Mouse (Mus musculus): ENCODE measurements around the gene Gpbar1. TPM values are rescaled to one million over a fixed set of nuclear protein-coding genes. Genes with fewer than 3 reads are reported as not detected.
"Not testable (repeated sequence)": the region's sequence is repeated elsewhere in the genome, so short reads cannot be mapped to it uniquely, and the experiment has no call there.

Gpbar1 gene
- total RNA-seq, 2 experiments from 2014 or later = not detected

DNA sequence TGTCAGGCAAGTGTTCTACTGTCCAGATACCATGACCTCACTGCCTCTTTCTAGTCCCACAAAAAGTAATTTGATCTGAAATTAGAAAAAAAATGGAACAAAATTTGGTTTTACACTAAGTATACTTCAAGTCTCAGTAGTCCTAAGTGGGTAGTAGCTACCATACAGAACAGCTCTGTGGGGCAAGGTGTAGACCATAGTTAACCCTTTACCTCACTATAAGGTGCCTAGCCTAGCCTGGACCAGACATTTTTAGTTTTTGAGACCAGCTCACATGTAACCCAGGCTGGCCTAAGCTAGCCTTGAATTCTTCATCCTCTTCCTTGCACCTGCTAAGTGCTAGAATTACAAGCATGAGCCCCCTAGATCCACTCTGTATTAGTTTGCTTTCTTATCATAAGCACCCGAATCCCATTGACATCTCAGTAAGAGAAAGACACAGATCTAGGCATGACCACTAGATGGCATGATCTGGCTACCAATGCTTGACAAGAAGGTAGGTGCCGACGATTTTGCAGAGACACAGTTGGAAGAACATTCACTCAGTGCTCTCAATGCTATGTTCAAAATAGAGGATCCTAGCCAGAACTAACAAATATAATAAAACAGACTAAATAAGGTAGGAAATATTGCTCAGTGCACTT is 34.8 kb downstream of the Gpbar1 start:
- peak; percentile 83 for ATAC-seq (replicated peaks; ENCODE audit: poor library complexity, severe bottlenecking)

DNA sequence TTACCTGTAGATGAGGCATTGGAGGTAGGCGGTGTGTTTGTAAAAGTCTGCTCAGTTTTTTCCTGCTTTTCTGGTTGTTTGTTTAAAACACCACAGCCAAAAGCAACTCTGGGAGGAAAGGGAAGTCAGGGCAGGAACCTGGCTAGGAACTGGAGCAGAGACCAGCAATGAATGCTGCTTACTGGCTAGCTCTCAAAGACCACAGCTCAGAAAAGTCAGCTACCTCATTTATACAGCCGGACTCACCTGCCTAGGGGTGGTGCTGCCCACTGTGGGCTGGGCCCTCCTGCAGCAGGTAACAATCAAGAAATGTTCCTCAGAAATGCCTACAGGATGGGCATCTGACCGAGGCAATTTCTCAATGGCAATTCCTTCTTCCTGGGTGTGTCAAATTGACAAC is 36.4 kb downstream of the Gpbar1 start:
- no peak for ATAC-seq (replicated peaks; ENCODE audit: poor library complexity, severe bottlenecking)

DNA sequence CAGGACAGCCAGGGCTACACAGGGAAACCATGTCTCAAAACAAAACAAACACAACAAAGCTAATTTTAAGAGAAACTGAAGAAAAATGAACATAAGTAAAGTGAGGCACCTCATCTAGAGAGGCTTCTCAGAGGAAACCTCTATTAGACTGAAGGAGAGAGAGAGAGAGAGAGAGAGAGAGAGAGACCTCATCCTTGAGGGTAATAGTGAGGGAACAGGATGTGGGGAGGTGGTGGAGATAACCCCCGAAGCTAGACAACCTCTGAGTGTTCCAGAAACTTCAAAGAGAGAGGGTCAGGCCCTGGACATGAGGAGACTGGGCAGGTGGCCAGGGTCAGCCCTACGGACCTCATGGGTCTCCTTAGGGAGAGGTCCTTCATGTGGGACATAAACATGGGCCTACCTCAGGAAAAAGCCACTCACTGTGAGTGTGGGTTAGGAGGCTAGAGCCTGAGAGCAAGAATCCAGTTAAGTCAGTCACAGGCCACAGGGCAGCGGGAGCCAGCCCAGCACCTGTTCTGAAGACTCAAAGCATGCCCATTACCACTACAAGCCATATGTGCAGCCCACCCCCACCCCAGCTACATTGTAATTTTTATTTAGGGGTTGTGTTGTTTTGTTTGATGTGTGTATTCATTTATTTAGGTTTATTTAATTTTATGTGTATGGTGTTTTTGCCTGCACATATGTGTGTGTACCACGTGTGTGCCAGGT is 37.9 kb downstream of the Gpbar1 start:
- no peak for ATAC-seq (replicated peaks; ENCODE audit: poor library complexity, severe bottlenecking)

DNA sequence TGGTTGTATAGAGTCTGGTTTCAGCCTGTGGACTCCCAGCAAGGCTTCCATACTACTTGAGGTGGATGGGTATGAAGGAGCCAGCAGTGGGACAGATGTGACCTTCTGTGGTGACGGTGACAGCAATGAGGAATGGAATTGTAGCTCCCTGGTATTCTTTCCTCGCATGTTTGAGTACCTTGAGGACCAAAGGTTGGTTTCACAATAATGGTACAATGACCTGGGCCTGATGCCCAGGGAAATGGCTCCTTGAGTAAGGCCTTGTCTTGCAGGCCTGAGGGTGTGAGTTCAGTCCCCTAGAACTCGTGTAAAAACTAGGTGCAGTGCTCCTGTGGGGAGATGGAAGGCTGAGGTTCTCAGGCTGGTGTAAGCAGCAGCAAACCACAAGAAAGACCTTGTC is 40.4 kb downstream of the Gpbar1 start:
- no peak for ATAC-seq (replicated peaks; ENCODE audit: poor library complexity, severe bottlenecking)

DNA sequence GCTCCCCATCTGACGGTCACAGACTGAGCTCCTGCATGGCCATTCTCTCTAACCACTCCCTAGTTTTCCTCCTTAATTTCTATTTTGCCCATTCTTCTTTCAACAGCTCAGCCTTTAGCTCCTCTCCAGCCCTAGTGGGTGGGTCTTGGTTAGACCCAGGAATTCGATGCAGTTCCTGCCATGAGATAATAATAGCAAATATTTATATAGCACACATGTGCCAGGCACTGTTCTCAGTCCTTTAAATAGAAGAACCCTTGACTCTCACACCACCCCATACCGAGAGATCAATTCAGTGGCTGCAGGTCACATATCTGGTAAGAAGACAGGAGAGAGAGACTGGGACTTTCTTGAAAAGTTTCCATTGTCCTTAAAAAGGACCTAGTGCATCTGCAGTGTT is 43.0 kb downstream of the Gpbar1 start:
- ATAC-seq (replicated peaks; ENCODE audit: poor library complexity, severe bottlenecking) = no peak

DNA sequence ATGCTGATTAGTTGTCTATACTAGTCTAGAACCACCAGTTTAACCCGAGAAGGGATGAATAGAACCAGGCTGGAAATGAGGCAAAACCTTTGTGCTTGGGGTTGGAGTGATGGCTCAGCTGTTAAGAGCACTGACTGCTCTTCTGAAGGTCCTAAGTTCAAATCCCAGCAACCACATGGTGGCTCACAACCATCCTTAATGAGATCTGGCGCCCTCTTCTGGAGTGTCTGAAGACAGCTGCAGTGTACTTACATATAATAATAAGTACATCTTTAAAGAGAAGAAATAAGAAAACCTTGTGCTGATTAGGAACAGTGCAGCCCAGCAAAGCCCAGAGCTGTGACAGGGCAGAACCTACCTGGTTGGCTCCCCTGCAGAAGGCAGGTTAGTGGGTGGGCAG is 48.6 kb downstream of the Gpbar1 start:
- not testable (repeated sequence) for ATAC-seq (replicated peaks; ENCODE audit: poor library complexity, severe bottlenecking)

Other genes starting within 250 kb of the Gpbar1 start
- gene Tns1, start 154.1 kb upstream of the Gpbar1 start, total RNA-seq (2014; fragmentation: Nextera tagmentation) = 10.9 and 29.0 TPM in 2 replicates
- 3.0 and 4.7 TPM in 2 replicates for gene Tns1, start 154.1 kb upstream of the Gpbar1 start, total RNA-seq (2017)
- gene Rufy4, start 153.0 kb upstream of the Gpbar1 start, total RNA-seq (2014; fragmentation: Nextera tagmentation) = 1.4 and 2.0 TPM in 2 replicates
- gene Rufy4, start 153.0 kb upstream of the Gpbar1 start, total RNA-seq (2017) = 0.30 TPM in 1 of 2 replicates, not detected in the other
- gene Cxcr2, start 124.6 kb upstream of the Gpbar1 start, total RNA-seq (2014; fragmentation: Nextera tagmentation) = 7.9 and 8.7 TPM in 2 replicates
- gene Cxcr2, start 124.6 kb upstream of the Gpbar1 start, total RNA-seq (2017) = 9.4 and 10.3 TPM in 2 replicates
- gene Cxcr1, start 83.9 kb upstream of the Gpbar1 start, total RNA-seq (2014; fragmentation: Nextera tagmentation) = not detected in 2 replicates
- not detected in 2 replicates for gene Cxcr1, start 83.9 kb upstream of the Gpbar1 start, total RNA-seq (2017)
- gene Arpc2, start 42.5 kb upstream of the Gpbar1 start, total RNA-seq (2014; fragmentation: Nextera tagmentation) = 573 and 588 TPM in 2 replicates
- 434 and 584 TPM in 2 replicates for gene Arpc2, start 42.5 kb upstream of the Gpbar1 start, total RNA-seq (2017)
- gene Aamp, start 6.2 kb downstream of the Gpbar1 start, total RNA-seq (2014; fragmentation: Nextera tagmentation) = 100 and 106 TPM in 2 replicates
- 98.8 and 140 TPM in 2 replicates for gene Aamp, start 6.2 kb downstream of the Gpbar1 start, total RNA-seq (2017)
- gene Pnkd, start 6.4 kb downstream of the Gpbar1 start, total RNA-seq (2014; fragmentation: Nextera tagmentation) = 28.7 and 49.8 TPM in 2 replicates
- 9.0 and 14.1 TPM in 2 replicates for gene Pnkd, start 6.4 kb downstream of the Gpbar1 start, total RNA-seq (2017)
- gene Tmbim1, start 27.1 kb downstream of the Gpbar1 start, total RNA-seq (2014; fragmentation: Nextera tagmentation) = 21.9 and 24.6 TPM in 2 replicates
- gene Tmbim1, start 27.1 kb downstream of the Gpbar1 start, total RNA-seq (2017) = 13.8 and 15.0 TPM in 2 replicates
- 1.9 TPM in 1 of 2 replicates, not detected in the other for gene Catip, start 83.6 kb downstream of the Gpbar1 start, total RNA-seq (2014; fragmentation: Nextera tagmentation)
- not detected in 2 replicates for gene Catip, start 83.6 kb downstream of the Gpbar1 start, total RNA-seq (2017)
- 0.38 and 0.49 TPM in 2 replicates for gene Slc11a1, start 96.6 kb downstream of the Gpbar1 start, total RNA-seq (2014; fragmentation: Nextera tagmentation)
- 0.26 and 0.69 TPM in 2 replicates for gene Slc11a1, start 96.6 kb downstream of the Gpbar1 start, total RNA-seq (2017)
- 81.8 and 98.1 TPM in 2 replicates for gene Ctdsp1, start 113.0 kb downstream of the Gpbar1 start, total RNA-seq (2014; fragmentation: Nextera tagmentation)
- gene Ctdsp1, start 113.0 kb downstream of the Gpbar1 start, total RNA-seq (2017) = 27.7 and 33.9 TPM in 2 replicates
- 0.09 TPM in 1 of 2 replicates, not detected in the other for gene Vil1, start 130.8 kb downstream of the Gpbar1 start, total RNA-seq (2014; fragmentation: Nextera tagmentation)
- not detected in 2 replicates for gene Vil1, start 130.8 kb downstream of the Gpbar1 start, total RNA-seq (2017)
- gene Cnot9, start 227.5 kb downstream of the Gpbar1 start, total RNA-seq (2014; fragmentation: Nextera tagmentation) = 58.2 and 66.7 TPM in 2 replicates
- gene Cnot9, start 227.5 kb downstream of the Gpbar1 start, total RNA-seq (2017) = 62.5 and 76.6 TPM in 2 replicates

Measured in granulocyte monocyte progenitor cell, adult 5-6 weeks (primary cell).